Mouse (Mus musculus): ENCODE measurements around the gene Cnp. TPM values are rescaled to one million over a fixed set of nuclear protein-coding genes. Genes with fewer than 3 reads are reported as not detected.
"Not testable (repeated sequence)": the region's sequence is repeated elsewhere in the genome, so short reads cannot be mapped to it uniquely, and the experiment has no call there.

The Cnp gene
- polyA plus RNA-seq, 1 experiment: 6.9 TPM

GRCm38 (mm10) chr11:100577852-100578599 lies 3.3 kb downstream of the Cnp start:
- H3K9me3 ChIP-seq (replicated peaks; ENCODE audit: control insufficient read depth, insufficient read depth, low read length, poor library complexity, severe bottlenecking): no peaks in the 10 kb centered on the region
- H3K4me1 ChIP-seq (ENCODE audit: control insufficient read depth, insufficient read depth, low read length): no peaks in the 10 kb centered on the region
- no peak for TF ChIP-seq EP300 (IDR thresholded peaks at IDR 0.05; ENCODE audit: insufficient read depth, low read depth, low read length)
- TF ChIP-seq POLR2A (IDR thresholded peaks at IDR 0.05; ENCODE audit: insufficient read depth, low read length): no peak
- no peak for TF ChIP-seq CTCF (IDR thresholded peaks at IDR 0.05; ENCODE audit: low read depth, low read length)
- no peak overlapping the region for H3K27ac ChIP-seq (ENCODE audit: insufficient read depth, low read length)
- H3K4me3 ChIP-seq (ENCODE audit: low read depth, low read length): no peak overlapping the region
- H3K36me3 ChIP-seq (ENCODE audit: control insufficient read depth, insufficient read depth, low read length, poor library complexity, severe bottlenecking): peaks cover 16% of the 10 kb centered on the region
- H3K9ac ChIP-seq (ENCODE audit: low read depth, poor library complexity, severe bottlenecking): no peak overlapping the region
- no peaks in the 10 kb centered on the region for H3K27me3 ChIP-seq (ENCODE audit: control insufficient read depth, insufficient read depth, low read length, poor library complexity, severe bottlenecking)

GRCm38 (mm10) chr11:100579116-100579799 lies 4.6 kb downstream of the Cnp start:
- Histone ChIP-seq H3K9ac (ENCODE audit: low read depth, poor library complexity, severe bottlenecking) (no peak overlapping the region), H3K36me3 (ENCODE audit: control insufficient read depth, insufficient read depth, low read length, poor library complexity, severe bottlenecking) (peaks cover 28% of the 10 kb centered on the region), H3K4me1 (ENCODE audit: control insufficient read depth, insufficient read depth, low read length) (no peaks in the 10 kb centered on the region), H3K27ac (ENCODE audit: insufficient read depth, low read length) (no peak overlapping the region), H3K9me3 (replicated peaks; ENCODE audit: control insufficient read depth, insufficient read depth, low read length, poor library complexity, severe bottlenecking) (no peaks in the 10 kb centered on the region), H3K4me3 (ENCODE audit: low read depth, low read length) (no peak overlapping the region), H3K27me3 (ENCODE audit: control insufficient read depth, insufficient read depth, low read length, poor library complexity, severe bottlenecking) (no peaks in the 10 kb centered on the region)
- TF ChIP-seq CTCF (IDR thresholded peaks at IDR 0.05; ENCODE audit: low read depth, low read length): no peak
- no peak for TF ChIP-seq EP300 (IDR thresholded peaks at IDR 0.05; ENCODE audit: insufficient read depth, low read depth, low read length)
- TF ChIP-seq POLR2A (IDR thresholded peaks at IDR 0.05; ENCODE audit: insufficient read depth, low read length): no peak

GRCm38 (mm10) chr11:100580275-100580674 lies 5.6 kb downstream of the Cnp start:
- no peak overlapping the region for H3K4me3 ChIP-seq (ENCODE audit: low read depth, low read length)
- H3K4me1 ChIP-seq (ENCODE audit: control insufficient read depth, insufficient read depth, low read length): no peaks in the 10 kb centered on the region
- H3K9ac ChIP-seq (ENCODE audit: low read depth, poor library complexity, severe bottlenecking): no peak overlapping the region
- H3K27ac ChIP-seq (ENCODE audit: insufficient read depth, low read length): no peak overlapping the region
- no peaks in the 10 kb centered on the region for H3K27me3 ChIP-seq (ENCODE audit: control insufficient read depth, insufficient read depth, low read length, poor library complexity, severe bottlenecking)
- no peak for TF ChIP-seq CTCF (IDR thresholded peaks at IDR 0.05; ENCODE audit: low read depth, low read length)
- TF ChIP-seq EP300 (IDR thresholded peaks at IDR 0.05; ENCODE audit: insufficient read depth, low read depth, low read length): no peak
- TF ChIP-seq POLR2A (IDR thresholded peaks at IDR 0.05; ENCODE audit: insufficient read depth, low read length): no peak
- peaks cover 39% of the 10 kb centered on the region for H3K36me3 ChIP-seq (ENCODE audit: control insufficient read depth, insufficient read depth, low read length, poor library complexity, severe bottlenecking)
- H3K9me3 ChIP-seq (replicated peaks; ENCODE audit: control insufficient read depth, insufficient read depth, low read length, poor library complexity, severe bottlenecking): no peaks in the 10 kb centered on the region

- H3K9me3 ChIP-seq (replicated peaks; ENCODE audit: control insufficient read depth, insufficient read depth, low read length, poor library complexity, severe bottlenecking): no peaks in the 10 kb centered on the region
- no peaks in the 10 kb centered on the region for H3K4me1 ChIP-seq (ENCODE audit: control insufficient read depth, insufficient read depth, low read length)
- H3K9ac ChIP-seq (ENCODE audit: low read depth, poor library complexity, severe bottlenecking): no peak overlapping the region
- H3K4me3 ChIP-seq (ENCODE audit: low read depth, low read length): no peak overlapping the region
- no peak for TF ChIP-seq EP300 (IDR thresholded peaks at IDR 0.05; ENCODE audit: insufficient read depth, low read depth, low read length)
- no peak for TF ChIP-seq CTCF (IDR thresholded peaks at IDR 0.05; ENCODE audit: low read depth, low read length)
- TF ChIP-seq POLR2A (IDR thresholded peaks at IDR 0.05; ENCODE audit: insufficient read depth, low read length): no peak
- peaks cover 53% of the 10 kb centered on the region for H3K36me3 ChIP-seq (ENCODE audit: control insufficient read depth, insufficient read depth, low read length, poor library complexity, severe bottlenecking)
- H3K27ac ChIP-seq (ENCODE audit: insufficient read depth, low read length): no peak overlapping the region
- no peaks in the 10 kb centered on the region for H3K27me3 ChIP-seq (ENCODE audit: control insufficient read depth, insufficient read depth, low read length, poor library complexity, severe bottlenecking)
Observed at GRCm38 (mm10) chr11:100581756-100582155, 7.1 kb downstream of the Cnp start.

- H3K4me3 ChIP-seq (ENCODE audit: low read depth, low read length); H3K9me3 ChIP-seq (replicated peaks; ENCODE audit: control insufficient read depth, insufficient read depth, low read length, poor library complexity, severe bottlenecking); H3K27me3 ChIP-seq (ENCODE audit: control insufficient read depth, insufficient read depth, low read length, poor library complexity, severe bottlenecking); H3K27ac ChIP-seq (ENCODE audit: insufficient read depth, low read length); H3K9ac ChIP-seq (ENCODE audit: low read depth, poor library complexity, severe bottlenecking); H3K4me1 ChIP-seq (ENCODE audit: control insufficient read depth, insufficient read depth, low read length): not testable (repeated sequence)
- H3K36me3 ChIP-seq (ENCODE audit: control insufficient read depth, insufficient read depth, low read length, poor library complexity, severe bottlenecking): peaks cover 59% of the 10 kb centered on the region
Observed at GRCm38 (mm10) chr11:100582413-100582812, 7.7 kb downstream of the Cnp start.

GRCm38 (mm10) chr11:100582836-100583235 lies 8.1 kb downstream of the Cnp start:
- Histone ChIP-seq H3K9ac (ENCODE audit: low read depth, poor library complexity, severe bottlenecking) (no peak overlapping the region), H3K4me3 (ENCODE audit: low read depth, low read length) (no peak overlapping the region), H3K4me1 (ENCODE audit: control insufficient read depth, insufficient read depth, low read length) (no peaks in the 10 kb centered on the region), H3K27ac (ENCODE audit: insufficient read depth, low read length) (no peak overlapping the region), H3K36me3 (ENCODE audit: control insufficient read depth, insufficient read depth, low read length, poor library complexity, severe bottlenecking) (peaks cover 63% of the 10 kb centered on the region), H3K27me3 (ENCODE audit: control insufficient read depth, insufficient read depth, low read length, poor library complexity, severe bottlenecking) (no peaks in the 10 kb centered on the region), H3K9me3 (replicated peaks; ENCODE audit: control insufficient read depth, insufficient read depth, low read length, poor library complexity, severe bottlenecking) (no peaks in the 10 kb centered on the region)
- TF ChIP-seq EP300 (IDR thresholded peaks at IDR 0.05; ENCODE audit: insufficient read depth, low read depth, low read length) (no peak), POLR2A (IDR thresholded peaks at IDR 0.05; ENCODE audit: insufficient read depth, low read length) (no peak), CTCF (IDR thresholded peaks at IDR 0.05; ENCODE audit: low read depth, low read length) (no peak)

All from ES-Bruce4 (cell line).